Mouse (Mus musculus): ENCODE measurements around the gene Soga1. TPM values are rescaled to one million over a fixed set of nuclear protein-coding genes. Genes with fewer than 3 reads are reported as not detected.
A peak's percentile ranks its signal among the peaks of the same experiment; 100 is the strongest.

Gene Soga1
- polyA plus RNA-seq, 2 experiments, result 5.5 to 14.2 TPM

DNA sequence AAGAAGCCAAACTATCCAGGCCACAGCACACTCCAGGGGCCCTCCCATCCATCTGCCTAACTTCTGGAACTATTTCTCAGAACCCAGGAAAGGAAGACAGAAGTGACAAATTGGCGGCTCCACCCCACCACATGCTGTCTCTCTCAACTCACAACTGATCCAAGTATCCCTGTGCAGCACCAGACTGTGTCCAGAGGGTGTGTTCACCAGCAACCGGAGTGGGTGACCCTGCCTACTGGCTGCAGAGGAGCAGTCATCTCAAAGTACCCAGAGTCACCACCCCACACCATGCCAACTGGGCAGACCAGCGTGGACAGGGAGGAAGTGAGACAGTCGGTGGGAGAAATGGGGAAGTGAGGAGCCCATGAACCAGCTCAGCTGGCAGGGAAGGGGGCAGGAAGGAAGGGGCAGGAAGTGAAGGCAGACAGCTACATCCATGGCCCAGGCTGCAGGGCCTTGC lies 15.8 kb downstream of the Soga1 start:
- H3K4me1 ChIP-seq (ENCODE audit: control insufficient read depth, insufficient read depth, low read length), result peaks cover 27% of the 10 kb centered on the region

DNA sequence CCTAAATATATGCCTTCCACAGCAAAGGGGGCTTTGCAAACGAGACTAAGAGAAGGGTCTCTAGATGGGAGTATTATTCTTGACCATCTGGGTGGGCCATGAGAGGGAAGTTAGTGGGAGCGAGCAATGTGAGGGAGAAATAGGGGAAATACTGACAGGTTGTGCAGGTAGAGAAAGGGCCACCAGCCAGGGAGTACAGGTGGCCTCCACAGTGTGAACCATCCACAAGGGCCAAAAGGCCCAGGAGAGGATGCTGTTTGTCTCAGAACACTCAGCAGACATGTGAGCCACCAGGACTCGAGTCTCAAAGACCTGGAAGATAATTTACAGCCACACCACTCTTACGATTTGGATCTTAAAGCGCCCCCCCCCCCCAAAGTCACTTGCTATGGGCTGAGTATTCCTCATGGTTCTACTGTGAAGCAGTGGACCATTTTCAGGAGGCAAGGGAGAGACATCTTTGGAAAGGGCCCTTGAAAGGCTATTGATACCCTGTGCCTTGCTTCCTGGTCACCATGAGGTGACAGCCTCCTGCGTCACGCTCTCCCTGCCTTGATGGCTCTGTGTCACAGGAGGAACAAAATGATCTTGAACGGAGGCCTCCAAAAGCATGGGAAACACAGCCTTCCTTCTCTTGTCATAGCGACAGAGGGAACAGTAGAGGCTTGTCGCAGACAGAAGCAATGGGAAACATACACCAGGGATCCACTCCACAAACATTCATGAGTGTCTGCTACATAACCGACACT lies 18.3 kb downstream of the Soga1 start:
- H3K9ac ChIP-seq (ENCODE audit: low read depth, low read length, severe bottlenecking), result no peak overlapping the region

More for the DNA sequence above, 15.8 kb downstream of the Soga1 start:
- H3K27me3 ChIP-seq (ENCODE audit: control insufficient read depth, insufficient read depth, low read length), result no peaks in the 10 kb centered on the region
- H3K4me2 ChIP-seq (replicated peaks; ENCODE audit: low read depth, low read length, severe bottlenecking), result no peak overlapping the region
- H3K27ac ChIP-seq (replicated peaks; ENCODE audit: low read depth, low read length), result no peak overlapping the region
- H3K9me3 ChIP-seq (ENCODE audit: control insufficient read depth, low read length), result no peaks in the 10 kb centered on the region
- ATAC-seq (ENCODE audit: low FRiP score, low read depth), result no peak
- no peak for DNase-seq (ENCODE audit: low spot score)
- no peak overlapping the region for H3K4me3 ChIP-seq (replicated peaks; ENCODE audit: low read length)
- peaks cover 34% of the 10 kb centered on the region for H3K36me3 ChIP-seq (ENCODE audit: control insufficient read depth, insufficient read depth, low read length)
- TF ChIP-seq POLR2A (IDR thresholded peaks at IDR 0.05; ENCODE audit: borderline replicate concordance, extremely low read depth, insufficient read depth, insufficient read length), result no peak
- 67% methylated on average over 4 of the region's 4 CpGs for WGBS
- no peak overlapping the region for H3K9ac ChIP-seq (ENCODE audit: low read depth, low read length, severe bottlenecking)

DNA sequence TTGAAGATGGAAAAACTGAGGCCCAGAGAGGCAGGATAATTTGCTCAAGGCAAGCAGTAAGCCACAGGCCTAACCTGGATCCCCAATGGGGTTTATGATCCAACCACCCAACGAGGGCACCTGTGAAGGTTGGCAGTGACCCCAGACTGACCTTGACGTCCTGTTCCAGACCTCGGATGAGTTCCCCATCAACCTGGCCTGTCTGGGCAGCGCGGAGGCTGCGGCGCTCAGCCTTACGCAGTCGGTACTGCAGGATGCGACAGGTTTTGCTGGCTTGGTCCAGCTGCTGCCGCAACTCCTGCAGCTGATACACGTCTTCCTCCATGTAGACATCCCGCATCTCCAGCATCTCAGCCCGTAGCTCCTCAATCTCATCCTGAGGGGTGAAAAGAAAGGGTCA lies 19.0 kb downstream of the Soga1 start:
- Histone ChIP-seq H3K27me3 (ENCODE audit: control insufficient read depth, insufficient read depth, low read length) (no peaks in the 10 kb centered on the region), H3K4me1 (ENCODE audit: control insufficient read depth, insufficient read depth, low read length) (peaks cover 25% of the 10 kb centered on the region), H3K9ac (ENCODE audit: low read depth, low read length, severe bottlenecking) (no peak overlapping the region), H3K27ac (replicated peaks; ENCODE audit: low read depth, low read length) (no peak overlapping the region), H3K4me3 (replicated peaks; ENCODE audit: low read length) (no peak overlapping the region), H3K4me2 (replicated peaks; ENCODE audit: low read depth, low read length, severe bottlenecking) (no peak overlapping the region), H3K9me3 (ENCODE audit: control insufficient read depth, low read length) (no peaks in the 10 kb centered on the region), H3K36me3 (ENCODE audit: control insufficient read depth, insufficient read depth, low read length) (peaks cover 42% of the 10 kb centered on the region)
- ATAC-seq (ENCODE audit: low FRiP score, low read depth) (no peak), DNase-seq (ENCODE audit: low spot score) (no peak)
- WGBS, result 92% methylated on average over 14 of the region's 14 CpGs
- TF ChIP-seq POLR2A (IDR thresholded peaks at IDR 0.05; ENCODE audit: borderline replicate concordance, extremely low read depth, insufficient read depth, insufficient read length), result no peak

More for the DNA sequence above, 18.3 kb downstream of the Soga1 start:
- no peak overlapping the region for H3K4me2 ChIP-seq (replicated peaks; ENCODE audit: low read depth, low read length, severe bottlenecking)
- ATAC-seq (ENCODE audit: low FRiP score, low read depth) (no peak), DNase-seq (ENCODE audit: low spot score) (no peak)
- H3K9me3 ChIP-seq (ENCODE audit: control insufficient read depth, low read length), result no peaks in the 10 kb centered on the region
- no peak overlapping the region for H3K27ac ChIP-seq (replicated peaks; ENCODE audit: low read depth, low read length)
- no peak overlapping the region for H3K4me3 ChIP-seq (replicated peaks; ENCODE audit: low read length)
- WGBS, result 83% methylated on average over 11 of the region's 11 CpGs
- H3K4me1 ChIP-seq (ENCODE audit: control insufficient read depth, insufficient read depth, low read length), result peaks cover 30% of the 10 kb centered on the region
- TF ChIP-seq POLR2A (IDR thresholded peaks at IDR 0.05; ENCODE audit: borderline replicate concordance, extremely low read depth, insufficient read depth, insufficient read length), result no peak
- peaks cover 42% of the 10 kb centered on the region for H3K36me3 ChIP-seq (ENCODE audit: control insufficient read depth, insufficient read depth, low read length)
- no peaks in the 10 kb centered on the region for H3K27me3 ChIP-seq (ENCODE audit: control insufficient read depth, insufficient read depth, low read length)

DNA sequence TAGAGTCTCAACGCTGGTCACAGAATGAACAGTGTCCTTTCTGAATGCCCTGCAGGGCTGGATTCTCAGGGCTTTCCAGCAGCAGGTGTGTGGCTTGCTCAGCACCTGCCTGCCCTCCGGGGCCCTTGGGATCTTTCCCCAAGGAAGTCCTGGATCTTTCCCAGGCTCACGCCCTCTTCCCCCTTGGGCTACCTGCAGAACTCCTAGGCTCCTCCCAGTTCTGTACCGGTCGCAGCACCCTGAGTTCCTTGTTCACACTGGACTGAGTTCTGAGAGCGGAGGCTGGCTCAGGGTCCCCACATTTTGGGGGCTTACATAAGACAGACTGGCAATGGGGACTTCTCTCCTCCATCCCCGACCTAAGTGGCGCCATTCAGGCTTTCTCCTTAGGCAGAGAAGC lies 19.9 kb downstream of the Soga1 start:
- TF ChIP-seq POLR2A (IDR thresholded peaks at IDR 0.05; ENCODE audit: borderline replicate concordance, extremely low read depth, insufficient read depth, insufficient read length), result no peak
- Histone ChIP-seq H3K36me3 (ENCODE audit: control insufficient read depth, insufficient read depth, low read length) (peaks cover 41% of the 10 kb centered on the region), H3K4me1 (ENCODE audit: control insufficient read depth, insufficient read depth, low read length) (peaks cover 25% of the 10 kb centered on the region), H3K9me3 (ENCODE audit: control insufficient read depth, low read length) (no peaks in the 10 kb centered on the region), H3K27ac (replicated peaks; ENCODE audit: low read depth, low read length) (peak overlapping the region; percentile 74), H3K4me3 (replicated peaks; ENCODE audit: low read length) (no peak overlapping the region), H3K27me3 (ENCODE audit: control insufficient read depth, insufficient read depth, low read length) (no peaks in the 10 kb centered on the region), H3K4me2 (replicated peaks; ENCODE audit: low read depth, low read length, severe bottlenecking) (peak overlapping the region; percentile 44), H3K9ac (ENCODE audit: low read depth, low read length, severe bottlenecking) (no peak overlapping the region)
- ATAC-seq (ENCODE audit: low FRiP score, low read depth) (no peak), DNase-seq (ENCODE audit: low spot score) (no peak)
- WGBS, result 58% methylated on average over 8 of the region's 8 CpGs

DNA sequence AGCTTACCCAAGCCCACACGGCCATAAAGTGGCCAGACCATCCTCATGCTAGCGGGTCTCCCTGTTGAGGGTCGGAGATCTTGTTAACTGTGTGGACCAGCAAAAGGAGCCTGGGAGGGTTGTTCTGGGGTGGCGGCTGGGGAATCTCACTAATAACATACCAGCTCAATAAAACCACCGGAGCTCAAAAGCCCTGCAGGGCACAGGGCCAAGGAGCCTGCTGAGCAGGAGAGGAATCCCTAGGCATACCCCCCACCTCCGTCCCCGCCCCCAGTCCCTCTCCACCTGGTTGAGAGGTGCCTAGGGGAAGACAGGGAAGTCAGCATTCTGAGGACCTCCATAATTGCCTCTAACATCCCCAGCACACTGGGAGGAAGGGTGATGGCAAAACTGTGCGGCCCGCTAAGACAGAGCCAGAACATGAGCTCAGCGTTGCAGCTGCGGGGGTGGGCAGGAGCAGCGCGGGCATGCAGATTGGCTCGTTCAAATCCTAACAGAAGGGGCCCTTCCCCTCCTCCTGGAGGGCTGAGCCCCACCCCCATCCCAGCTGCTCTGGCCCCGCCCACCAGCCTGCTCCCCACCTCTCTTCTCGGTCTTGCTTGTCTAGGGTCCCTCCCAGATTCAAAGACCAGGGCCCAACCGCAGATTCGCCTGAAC lies 20.6 kb downstream of the Soga1 start:
- ATAC-seq (ENCODE audit: low FRiP score, low read depth) (peak; percentile 91), DNase-seq (ENCODE audit: low spot score) (peak; percentile 90)
- Histone ChIP-seq H3K27me3 (ENCODE audit: control insufficient read depth, insufficient read depth, low read length) (no peaks in the 10 kb centered on the region), H3K4me3 (replicated peaks; ENCODE audit: low read length) (peak overlapping the region; percentile 16), H3K4me1 (ENCODE audit: control insufficient read depth, insufficient read depth, low read length) (peaks cover 23% of the 10 kb centered on the region), H3K9me3 (ENCODE audit: control insufficient read depth, low read length) (no peaks in the 10 kb centered on the region), H3K4me2 (replicated peaks; ENCODE audit: low read depth, low read length, severe bottlenecking) (peak overlapping the region; percentile 44), H3K9ac (ENCODE audit: low read depth, low read length, severe bottlenecking) (peak overlapping the region; percentile 22), H3K36me3 (ENCODE audit: control insufficient read depth, insufficient read depth, low read length) (peaks cover 39% of the 10 kb centered on the region), H3K27ac (replicated peaks; ENCODE audit: low read depth, low read length) (peak overlapping the region; percentile 74)
- WGBS, result 7% methylated on average over 16 of the region's 18 CpGs
- no peak for TF ChIP-seq POLR2A (IDR thresholded peaks at IDR 0.05; ENCODE audit: borderline replicate concordance, extremely low read depth, insufficient read depth, insufficient read length)
